Mouse (Mus musculus) limb, embryonic 14.5 days (tissue): ENCODE data around the gene Hnrnpul1. TPM values are rescaled to one million over a fixed set of nuclear protein-coding genes. Genes with fewer than 3 reads are reported as not detected.

Experiments
- ATAC-seq: fragments of 200-750 bp; cut with Nextera tagmentation; 2 replicates; pipeline ENCODE4 v1.8.0; 2017; ENCODE audit warnings: low read depth, moderate number of reproducible peaks, moderate TSS enrichment; ENCODE audit not compliant: low FRiP score
- DNase-seq: peaks from one replicate; pipeline ENCODE4 v3.0.0-alpha.2; 2015; ENCODE audit warnings: low spot score
- H3K27ac ChIP-seq: fragments of 300-500 bp; sonication (generic); replicated peaks from 2 replicates; pipeline ENCODE4 v1.5.1; 2014; ENCODE audit warnings: low read depth, mild to moderate bottlenecking, low read length, moderate library complexity, mixed read lengths
- H3K27me3 ChIP-seq: fragments of 300-500 bp; sonication (generic); 2 replicates; pipeline ENCODE4 v1.6.1; 2014; ENCODE audit warnings: low read length, mixed read lengths; ENCODE audit not compliant: control insufficient read depth, insufficient read depth
- H3K36me3 ChIP-seq: fragments of 300-500 bp; sonication (generic); 2 replicates; pipeline ENCODE4 v1.6.1; 2014; ENCODE audit warnings: mild to moderate bottlenecking, low read length, moderate library complexity, mixed read lengths; ENCODE audit not compliant: control insufficient read depth, insufficient read depth
- H3K4me1 ChIP-seq: fragments of 300-500 bp; sonication (generic); 2 replicates; pipeline ENCODE4 v1.6.1; 2014; ENCODE audit warnings: antibody characterized with exemption, low read length, mixed read lengths; ENCODE audit not compliant: control insufficient read depth, insufficient read depth
- H3K4me2 ChIP-seq: fragments of 300-500 bp; sonication (generic); replicated peaks from 2 replicates; pipeline ENCODE4 v1.6.1; 2014; ENCODE audit warnings: low read depth, mild to moderate bottlenecking, low read length, moderate library complexity; ENCODE audit not compliant: severe bottlenecking
- H3K4me3 ChIP-seq: fragments of 300-500 bp; sonication (generic); replicated peaks from 2 replicates; pipeline ENCODE4 v1.5.1; 2014; ENCODE audit warnings: low read length
- H3K9ac ChIP-seq: fragments of 300-500 bp; sonication (generic); 2 replicates; pipeline ENCODE4 v1.6.1; 2014; ENCODE audit warnings: mild to moderate bottlenecking, low read depth, low read length, moderate library complexity; ENCODE audit not compliant: severe bottlenecking
- H3K9me3 ChIP-seq: fragments of 300-500 bp; sonication (generic); 2 replicates; pipeline ENCODE4 v1.6.1; 2016; ENCODE audit warnings: low read length; ENCODE audit not compliant: control insufficient read depth
- POLR2A ChIP-seq: fragments of 200-500 bp; IDR thresholded peaks from 2 replicates; pipeline ENCODE4 v1.8.0; 2012; ENCODE audit warnings: inconsistent platforms, mild to moderate bottlenecking, moderate library complexity, borderline replicate concordance; ENCODE audit not compliant: insufficient read depth, insufficient read length; ENCODE audit errors: extremely low read depth
- WGBS: fragments of 180-500 bp; shearing (Covaris S2); extraction: QIAGEN DNeasy Blood & Tissue Kit; methylation state at CpG from one replicate; pipeline ENCODE4 v1.1.7; 2014; 5-methylcytosine and 5-hydroxymethylcytosine counted together
- polyA plus RNA-seq, 2 experiments: library from polyadenylated mRNA; depleted of rRNA in 1 of 2; stranded (reverse) in 1 of 2; unstranded in 1 of 2; fragments of >200 nt; fragmentation: Nextera tagmentation in 1 of 2; extraction: Ambion mirVana in 1 of 2; gene quantifications; 2 replicates each; pipeline versions ENCODE4 v1.2.1 to v1.2.3; 2012 to 2014

The Hnrnpul1 gene
- polyA plus RNA-seq, 2 experiments: 66.8 to 80.7 TPM

GRCm38 (mm10) chr7:25788220-25789128, 33.9 kb upstream of the Hnrnpul1 start, which contains the start of gene Axl:
TSS of gene Axl (minus strand) at chr7:25788705.
- peak; percentile 48; the same call in 1 of the 2 replicates for TF ChIP-seq POLR2A
- Histone ChIP-seq H3K4me3 (peak within 1 kb of the TSS; percentile 73), H3K4me2 (peak within 1 kb of the TSS; percentile 82), H3K27ac (peak within 1 kb of the TSS; percentile 48), H3K9me3 (no peaks in the 10 kb centered on the region), H3K27me3 (no peaks in the 10 kb centered on the region), H3K36me3 (peaks cover 22% of the 10 kb centered on the region; the same call in 1 of the 2 replicates), H3K9ac (peak within 1 kb of the TSS; percentile 72), H3K4me1 (peaks cover 16% of the 10 kb centered on the region)
- DNase-seq: peak; percentile 75
- under 1% methylated on average over 27 of the region's 30 CpGs for WGBS
- ATAC-seq: peak; percentile 94

GRCm38 (mm10) chr7:25787456-25788219, 33.1 kb upstream of the Hnrnpul1 start:
- Histone ChIP-seq H3K4me2 (peak overlapping the region; percentile 82), H3K9ac (peak overlapping the region; percentile 72), H3K4me3 (peak overlapping the region; percentile 73), H3K36me3 (peaks cover 24% of the 10 kb centered on the region), H3K4me1 (peaks cover 16% of the 10 kb centered on the region), H3K27ac (no peak overlapping the region), H3K27me3 (no peaks in the 10 kb centered on the region), H3K9me3 (no peaks in the 10 kb centered on the region)
- no peak for DNase-seq
- 20% methylated on average over 9 of the region's 9 CpGs for WGBS
- no peak for TF ChIP-seq POLR2A
- no peak for ATAC-seq

- TF ChIP-seq POLR2A: no peak
- Histone ChIP-seq H3K36me3 (peaks cover 24% of the 10 kb centered on the region), H3K27me3 (no peaks in the 10 kb centered on the region), H3K27ac (no peak overlapping the region), H3K4me2 (peak overlapping the region; percentile 82), H3K9me3 (no peaks in the 10 kb centered on the region), H3K9ac (peak overlapping the region; percentile 72; the same call in 1 of the 2 replicates), H3K4me1 (peaks cover 21% of the 10 kb centered on the region), H3K4me3 (peak overlapping the region; percentile 73)
- no peak for ATAC-seq
- DNase-seq: no peak
- 76% methylated on average over 4 of the region's 4 CpGs for whole genome bisulfite sequencing
Observed at GRCm38 (mm10) chr7:25786974-25787373, 32.4 kb upstream of the Hnrnpul1 start.

- DNase-seq (no peak), ATAC-seq (no peak)
- Histone ChIP-seq H3K4me2 (no peak overlapping the region), H3K27me3 (no peaks in the 10 kb centered on the region), H3K4me1 (peaks cover 31% of the 10 kb centered on the region), H3K4me3 (no peak overlapping the region), H3K27ac (no peak overlapping the region), H3K9ac (no peak overlapping the region), H3K9me3 (no peaks in the 10 kb centered on the region), H3K36me3 (peaks cover 24% of the 10 kb centered on the region)
- 72% methylated on average over 4 of the region's 4 CpGs for WGBS
- no peak for TF ChIP-seq POLR2A
Observed at GRCm38 (mm10) chr7:25785752-25786151, 31.2 kb upstream of the Hnrnpul1 start.

GRCm38 (mm10) chr7:25784808-25785207, 30.3 kb upstream of the Hnrnpul1 start:
- H3K9ac ChIP-seq: no peak overlapping the region
- no peak overlapping the region for H3K4me2 ChIP-seq
- DNase-seq: no peak
- ATAC-seq: no peak
- WGBS: 57% methylated on average over 1 of the region's 1 CpGs
- H3K27ac ChIP-seq: no peak overlapping the region
- H3K27me3 ChIP-seq: no peaks in the 10 kb centered on the region
- no peak overlapping the region for H3K4me3 ChIP-seq
- TF ChIP-seq POLR2A: no peak
- H3K36me3 ChIP-seq: peaks cover 28% of the 10 kb centered on the region
- no peaks in the 10 kb centered on the region for H3K9me3 ChIP-seq
- peaks cover 31% of the 10 kb centered on the region for H3K4me1 ChIP-seq
